Mouse (Mus musculus) kidney, embryonic 16.5 days (tissue): ENCODE measurements at regions not wholly inside any gene's neighbourhood (a gene's known extent, or its start where the extent isn't known, plus 50 kb on each side); places are given as distances from the start of the nearest gene placed in this dataset.

ENCODE experiments used
- ATAC-seq: fragments of 200-750 bp; cut with Nextera tagmentation; 2 replicates; pipeline ENCODE4 v1.8.0; 2017; ENCODE audit warnings: moderate TSS enrichment; ENCODE audit not compliant: low FRiP score, low TSS enrichment
- H3K27ac ChIP-seq: fragments of 300-500 bp; sonication (generic); 2 replicates; pipeline ENCODE4 v1.5.1; 2014; ENCODE audit warnings: low read length
- H3K27me3 ChIP-seq: fragments of 300-500 bp; sonication (generic); 2 replicates; pipeline ENCODE4 v1.6.1; 2014; ENCODE audit warnings: low read length, control low read depth, mixed read lengths; ENCODE audit not compliant: insufficient read depth
- H3K36me3 ChIP-seq: fragments of 300-500 bp; sonication (generic); 2 replicates; pipeline ENCODE4 v1.6.1; 2014; ENCODE audit warnings: low read length, control low read depth, mixed read lengths; ENCODE audit not compliant: insufficient read depth
- H3K4me1 ChIP-seq: fragments of 300-500 bp; sonication (generic); 2 replicates; pipeline ENCODE4 v1.6.1; 2014; ENCODE audit warnings: low read length, control low read depth, mixed read lengths; ENCODE audit not compliant: insufficient read depth
- H3K4me2 ChIP-seq: fragments of 300-500 bp; sonication (generic); replicated peaks from 2 replicates; pipeline ENCODE4 v1.6.1; 2014; ENCODE audit warnings: low read depth, low read length
- H3K4me3 ChIP-seq: fragments of 300-500 bp; sonication (generic); 2 replicates; pipeline ENCODE4 v1.5.1; 2014; ENCODE audit warnings: mild to moderate bottlenecking, low read length
- H3K9ac ChIP-seq: fragments of 300-500 bp; sonication (generic); replicated peaks from 2 replicates; pipeline ENCODE4 v1.6.1; 2014; ENCODE audit warnings: low read length
- H3K9me3 ChIP-seq: fragments of 300-500 bp; sonication (generic); 2 replicates; pipeline ENCODE4 v1.6.1; 2016; ENCODE audit warnings: low read length, control low read depth
- WGBS: fragments of 180-500 bp; shearing (Covaris S2); extraction: QIAGEN DNeasy Blood & Tissue Kit; methylation state at CpG from one replicate; pipeline ENCODE4 v1.1.7; 2014; 5-methylcytosine and 5-hydroxymethylcytosine counted together

DNA sequence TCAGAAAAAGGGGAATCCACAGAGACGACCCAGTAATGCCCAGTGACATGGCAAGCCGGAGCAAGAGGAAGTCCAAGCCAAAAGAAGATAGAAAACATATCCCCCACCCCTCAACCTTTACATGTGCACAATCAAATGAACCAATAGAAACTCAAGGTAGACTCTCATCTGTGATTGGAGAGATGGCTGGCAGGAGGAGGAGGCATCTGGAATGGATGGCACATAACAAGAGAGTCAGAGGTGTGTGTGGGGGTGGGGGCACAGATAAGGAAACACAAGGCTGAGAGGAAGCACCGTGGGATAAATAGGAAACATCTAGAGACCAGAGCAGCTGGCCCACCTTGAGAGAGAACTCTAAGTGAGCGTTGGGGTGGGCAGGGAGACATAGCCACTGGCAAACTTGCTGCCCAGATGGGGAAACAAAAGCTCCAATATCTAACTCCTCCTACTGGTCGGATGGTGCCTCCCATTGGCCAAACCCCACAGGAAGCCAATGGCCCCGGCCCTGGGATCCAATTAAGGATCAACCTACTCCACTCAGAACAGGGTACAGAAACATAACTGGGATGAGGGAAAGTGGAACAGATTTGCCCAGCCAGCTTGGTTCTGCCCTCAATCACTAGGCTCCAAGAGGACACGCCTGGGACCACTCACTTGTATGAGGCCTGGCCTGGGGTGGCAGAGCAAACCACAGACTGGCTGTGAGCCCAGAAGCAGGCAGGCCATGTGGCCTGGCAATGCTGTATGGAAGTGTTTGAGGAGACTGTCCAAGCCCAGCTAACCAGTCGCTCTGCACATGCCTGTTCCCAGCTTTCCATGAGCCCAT, 357.9 kb downstream of the Bcor start:
- WGBS = 48% methylated on average over 8 of the region's 8 CpGs
- H3K27me3 ChIP-seq = peaks cover 36% of the 10 kb centered on the region
- no peak overlapping the region for H3K27ac ChIP-seq
- no peak overlapping the region for H3K4me2 ChIP-seq
- H3K4me1 ChIP-seq = peaks cover 12% of the 10 kb centered on the region; the same call in 1 of the 2 replicates
- no peaks in the 10 kb centered on the region for H3K36me3 ChIP-seq
- H3K9me3 ChIP-seq = no peaks in the 10 kb centered on the region
- no peak overlapping the region for H3K4me3 ChIP-seq
- ATAC-seq = no peak
- H3K9ac ChIP-seq = no peak overlapping the region

DNA sequence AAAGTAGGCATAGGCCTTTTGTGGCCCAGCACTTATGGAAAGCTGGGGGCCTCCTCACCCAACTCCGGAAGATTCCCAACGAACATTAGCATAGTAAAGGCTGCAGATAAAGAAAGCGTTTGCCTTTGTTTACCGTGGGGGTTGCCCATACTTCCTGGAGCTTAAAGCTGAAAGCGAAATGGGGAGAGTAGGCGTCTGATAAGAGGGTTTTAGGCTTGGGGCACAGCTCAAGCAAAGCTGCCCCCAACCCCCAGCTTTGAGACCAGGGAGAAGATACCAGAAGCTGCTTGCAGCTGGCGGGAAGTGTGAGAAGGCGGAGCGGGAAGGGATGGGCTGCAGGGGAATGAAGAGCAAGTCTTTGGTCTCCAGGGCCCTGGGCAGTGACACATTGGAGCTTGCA, 356.9 kb downstream of the Bcor start:
- no peak overlapping the region for H3K27ac ChIP-seq
- peaks cover 45% of the 10 kb centered on the region for H3K27me3 ChIP-seq
- no peak for ATAC-seq
- peaks cover 15% of the 10 kb centered on the region; the same call in 1 of the 2 replicates for H3K4me1 ChIP-seq
- H3K9me3 ChIP-seq = no peaks in the 10 kb centered on the region
- H3K4me2 ChIP-seq = no peak overlapping the region
- no peak overlapping the region for H3K4me3 ChIP-seq
- no peaks in the 10 kb centered on the region for H3K36me3 ChIP-seq
- 31% methylated on average over 9 of the region's 9 CpGs for WGBS
- H3K9ac ChIP-seq = no peak overlapping the region

DNA sequence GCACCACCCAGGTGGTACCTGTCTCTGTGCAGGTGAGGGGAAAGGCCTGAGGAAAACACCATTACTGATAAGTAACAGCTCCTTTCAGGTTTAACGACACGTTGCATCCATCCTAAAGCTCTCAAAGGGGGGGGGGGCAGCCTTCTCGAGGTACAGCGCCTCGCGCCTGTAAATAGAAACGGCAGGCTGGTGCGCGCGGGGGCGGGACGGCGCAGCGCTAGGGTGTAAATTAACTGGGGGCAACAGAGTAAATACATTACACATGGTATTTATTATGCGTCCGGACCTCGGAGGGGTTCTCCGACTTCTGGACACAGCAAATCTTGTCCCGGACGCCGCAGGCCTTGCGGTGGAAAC, 353.3 kb downstream of the Bcor start:
- WGBS = 7% methylated on average over 22 of the region's 22 CpGs
- Histone ChIP-seq H3K4me3 (peak overlapping the region; percentile 50), H3K9me3 (no peaks in the 10 kb centered on the region), H3K4me2 (peak overlapping the region; percentile 74), H3K36me3 (no peaks in the 10 kb centered on the region), H3K9ac (peak overlapping the region; percentile 63), H3K27me3 (peaks cover 47% of the 10 kb centered on the region), H3K4me1 (peaks cover 16% of the 10 kb centered on the region; the same call in 1 of the 2 replicates), H3K27ac (peak overlapping the region; percentile 82)
- ATAC-seq = peak; percentile 43; the same call in 1 of the 2 replicates

DNA sequence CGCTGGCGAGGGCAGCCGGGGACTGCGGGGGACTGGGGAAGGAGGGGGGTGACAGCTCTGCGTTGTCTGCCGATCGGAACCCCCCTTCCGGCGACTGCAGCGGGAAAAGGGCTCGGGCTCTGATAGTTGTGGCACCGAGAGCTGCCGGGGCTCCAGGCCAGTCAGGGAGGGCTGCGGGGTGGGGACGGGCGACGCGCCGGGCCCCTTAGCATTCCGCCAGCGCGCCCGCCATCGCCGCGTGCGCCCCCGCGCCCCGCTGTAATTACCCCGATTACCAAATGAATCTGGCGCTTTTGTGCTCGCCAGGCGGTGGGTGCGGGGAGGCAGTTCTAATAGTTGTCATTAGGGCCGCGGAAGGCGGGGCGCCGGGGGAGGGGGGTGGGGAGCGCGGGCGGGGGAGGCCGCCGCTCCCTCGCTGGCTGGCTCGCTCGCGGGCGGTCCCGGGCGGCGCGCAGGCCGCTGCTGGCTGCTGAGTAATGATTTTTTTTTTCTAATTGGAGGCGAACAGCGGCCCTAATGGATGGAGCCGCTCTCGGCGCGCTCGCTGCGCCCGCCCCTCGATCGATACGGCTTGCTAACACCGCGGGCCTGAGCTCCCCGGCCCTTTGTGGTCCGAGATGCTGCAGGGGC, 352.8 kb downstream of the Bcor start:
- peak; percentile 41 for ATAC-seq
- no peaks in the 10 kb centered on the region for H3K36me3 ChIP-seq
- peak overlapping the region; percentile 82 for H3K27ac ChIP-seq
- 5% methylated on average over 58 of the region's 71 CpGs for WGBS
- peak overlapping the region; percentile 63 for H3K9ac ChIP-seq
- peaks cover 16% of the 10 kb centered on the region; the same call in 1 of the 2 replicates for H3K4me1 ChIP-seq
- H3K9me3 ChIP-seq = no peaks in the 10 kb centered on the region
- H3K4me3 ChIP-seq = peak overlapping the region; percentile 50
- peak overlapping the region; percentile 74 for H3K4me2 ChIP-seq
- H3K27me3 ChIP-seq = peaks cover 52% of the 10 kb centered on the region

DNA sequence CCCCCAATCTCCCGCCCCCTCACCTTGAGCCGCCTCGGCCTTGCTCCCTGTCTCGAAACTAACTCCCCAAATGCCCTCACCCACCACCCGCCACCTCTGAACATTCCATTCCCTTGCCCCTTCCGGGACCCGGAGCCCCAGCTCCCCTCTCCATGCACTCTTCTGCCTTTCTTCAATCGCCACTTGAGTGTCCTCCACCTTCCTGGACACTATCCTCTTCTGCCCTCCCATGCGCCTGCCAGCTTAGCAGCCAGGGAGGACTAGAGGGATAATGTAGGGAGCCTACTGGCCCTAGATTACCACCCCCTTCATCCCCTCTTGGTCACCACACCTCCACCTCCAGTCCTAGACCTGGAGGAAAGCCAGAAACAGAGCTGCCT, 352.3 kb downstream of the Bcor start:
- Histone ChIP-seq H3K4me3 (peak overlapping the region; percentile 50), H3K27ac (peak overlapping the region; percentile 34; the same call in 1 of the 2 replicates), H3K4me1 (peaks cover 16% of the 10 kb centered on the region; the same call in 1 of the 2 replicates), H3K36me3 (no peaks in the 10 kb centered on the region), H3K27me3 (peaks cover 55% of the 10 kb centered on the region), H3K4me2 (peak overlapping the region; percentile 74), H3K9me3 (no peaks in the 10 kb centered on the region), H3K9ac (peak overlapping the region; percentile 63)
- WGBS = 13% methylated on average over 5 of the region's 9 CpGs
- no peak; the same call in 1 of the 2 replicates for ATAC-seq

DNA sequence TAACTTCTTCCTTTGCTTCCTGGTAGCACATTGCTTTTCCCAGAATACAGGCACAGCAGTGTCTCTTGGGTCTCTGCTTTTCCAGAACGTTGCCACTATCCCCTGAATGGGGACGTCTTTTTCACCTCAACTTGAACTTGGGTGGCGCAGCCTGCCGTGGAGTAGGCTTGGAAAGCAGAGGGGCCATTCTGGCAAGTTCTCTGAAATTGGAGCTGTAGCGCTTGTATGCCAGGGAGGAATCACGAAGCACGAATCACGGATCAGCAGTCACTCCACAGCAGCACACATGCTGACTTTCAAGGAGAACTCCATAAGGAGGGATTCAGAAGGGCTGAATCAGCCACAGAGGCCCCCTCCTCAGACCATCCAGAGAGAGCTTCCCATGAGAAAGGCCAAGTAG, 351.2 kb downstream of the Bcor start:
- no peak overlapping the region for H3K4me3 ChIP-seq
- 59% methylated on average over 8 of the region's 8 CpGs for WGBS
- H3K27me3 ChIP-seq = peaks cover 52% of the 10 kb centered on the region; the same call in 1 of the 2 replicates
- no peak overlapping the region for H3K9ac ChIP-seq
- H3K36me3 ChIP-seq = no peaks in the 10 kb centered on the region
- H3K4me1 ChIP-seq = peaks cover 8% of the 10 kb centered on the region; the same call in 1 of the 2 replicates
- no peaks in the 10 kb centered on the region for H3K9me3 ChIP-seq
- H3K27ac ChIP-seq = no peak overlapping the region
- H3K4me2 ChIP-seq = no peak overlapping the region
- no peak for ATAC-seq

DNA sequence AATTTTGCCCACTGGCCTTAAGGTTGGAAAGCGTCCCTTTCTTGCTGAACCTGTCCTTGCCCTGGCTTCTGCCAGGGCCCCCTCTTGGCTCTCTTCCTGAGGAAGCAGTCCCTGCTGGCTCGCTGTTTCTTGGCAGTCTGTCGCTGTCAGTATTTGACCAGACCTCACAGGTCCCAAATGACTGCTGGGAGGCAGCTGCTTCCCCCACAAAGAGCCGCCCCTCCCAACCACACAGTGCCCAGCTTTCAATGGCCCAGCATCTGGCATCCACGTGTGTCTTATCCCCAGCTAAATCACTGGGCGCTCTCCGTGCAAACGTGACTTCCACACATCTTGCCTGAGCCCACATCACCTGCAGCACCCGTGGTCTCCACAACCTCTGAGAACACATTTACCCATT, 345.3 kb downstream of the Bcor start:
- no peak for ATAC-seq
- H3K27me3 ChIP-seq = peaks cover 18% of the 10 kb centered on the region; the same call in 1 of the 2 replicates
- no peaks in the 10 kb centered on the region for H3K36me3 ChIP-seq
- no peak overlapping the region for H3K9ac ChIP-seq
- WGBS = 59% methylated on average over 9 of the region's 9 CpGs
- no peak overlapping the region for H3K4me2 ChIP-seq
- no peaks in the 10 kb centered on the region for H3K4me1 ChIP-seq
- H3K9me3 ChIP-seq = no peaks in the 10 kb centered on the region
- H3K27ac ChIP-seq = no peak overlapping the region
- H3K4me3 ChIP-seq = no peak overlapping the region

DNA sequence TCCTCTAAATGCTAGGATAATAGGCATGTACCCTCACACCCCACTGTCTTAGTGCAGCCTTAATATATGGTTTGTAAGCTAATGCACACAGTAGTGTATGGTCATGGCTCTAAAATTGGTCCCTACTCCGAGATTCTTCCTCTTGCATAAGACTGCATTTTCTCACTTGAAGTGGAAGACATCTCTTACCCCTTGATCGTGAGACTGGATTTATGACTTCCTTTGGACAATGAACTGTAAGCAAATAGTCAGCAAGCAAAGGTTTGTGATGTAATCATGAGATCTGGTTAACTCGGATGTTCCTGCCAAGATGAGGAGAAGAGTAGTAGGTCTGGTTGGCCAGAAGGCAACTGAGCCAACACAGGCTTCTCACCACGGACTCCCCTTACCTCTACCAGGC, 344.3 kb downstream of the Bcor start:
- no peak overlapping the region for H3K4me2 ChIP-seq
- ATAC-seq = no peak

DNA sequence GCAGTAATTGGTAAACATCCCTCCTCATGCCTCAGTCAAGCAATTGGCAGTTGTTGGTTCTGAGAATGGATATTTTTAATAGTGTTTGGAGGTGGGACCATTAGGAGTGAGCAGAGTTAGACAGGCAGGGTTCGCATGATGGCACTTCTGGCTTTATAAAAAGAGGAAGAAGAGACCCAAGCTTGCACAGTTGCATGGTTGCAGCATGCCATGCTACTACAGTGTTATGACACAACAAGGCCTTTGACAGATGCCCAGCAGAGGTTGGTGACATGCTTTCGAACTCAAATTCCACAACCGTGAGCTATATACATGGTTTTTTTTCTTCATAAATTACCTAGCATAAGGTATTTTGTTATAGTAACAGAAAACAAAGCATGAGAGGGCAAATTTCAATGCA, 341.5 kb downstream of the Bcor start:
- Histone ChIP-seq H3K4me3 (no peak overlapping the region), H3K4me1 (no peaks in the 10 kb centered on the region), H3K27me3 (peaks cover 10% of the 10 kb centered on the region; the same call in 1 of the 2 replicates), H3K9me3 (no peaks in the 10 kb centered on the region), H3K36me3 (no peaks in the 10 kb centered on the region), H3K4me2 (no peak overlapping the region), H3K27ac (no peak overlapping the region), H3K9ac (no peak overlapping the region)
- 97% methylated on average over 3 of the region's 3 CpGs for WGBS
- ATAC-seq = no peak

More for the DNA sequence above, 344.3 kb downstream of the Bcor start:
- Histone ChIP-seq H3K9me3 (no peaks in the 10 kb centered on the region), H3K27me3 (peaks cover 15% of the 10 kb centered on the region; the same call in 1 of the 2 replicates), H3K4me1 (no peaks in the 10 kb centered on the region), H3K9ac (no peak overlapping the region), H3K36me3 (no peaks in the 10 kb centered on the region), H3K27ac (no peak overlapping the region), H3K4me3 (no peak overlapping the region)
- WGBS = 52% methylated on average over 4 of the region's 4 CpGs

DNA sequence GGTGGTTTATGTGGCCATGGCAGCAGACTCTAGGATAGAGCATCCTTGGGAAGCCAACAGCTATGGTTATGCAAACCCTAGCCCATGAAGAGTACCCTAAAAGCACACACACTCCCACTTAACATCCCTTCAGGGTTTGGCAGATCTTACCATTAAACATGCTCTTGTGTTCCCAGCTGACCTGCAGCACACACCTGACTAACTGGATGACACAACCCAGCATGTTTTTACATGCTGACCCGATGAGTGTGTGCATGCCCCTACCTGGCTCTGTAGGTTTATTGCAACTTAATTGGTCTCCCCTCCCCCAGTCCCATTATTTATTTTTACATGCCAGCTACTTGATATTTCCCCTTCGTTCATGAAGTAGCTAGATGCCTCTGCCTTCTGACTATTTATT, 339.0 kb downstream of the Bcor start:
- no peak overlapping the region for H3K4me2 ChIP-seq
- no peak overlapping the region for H3K27ac ChIP-seq
- H3K36me3 ChIP-seq = no peaks in the 10 kb centered on the region
- no peak overlapping the region for H3K4me3 ChIP-seq
- ATAC-seq = no peak; the same call in 1 of the 2 replicates
- H3K27me3 ChIP-seq = peaks cover 17% of the 10 kb centered on the region; the same call in 1 of the 2 replicates
- no peak overlapping the region for H3K9ac ChIP-seq
- 45% methylated on average over 2 of the region's 2 CpGs for WGBS
- H3K9me3 ChIP-seq = no peaks in the 10 kb centered on the region
- H3K4me1 ChIP-seq = no peaks in the 10 kb centered on the region
